Mouse (Mus musculus): ENCODE data around the gene H2-Ob. TPM values are rescaled to one million over a fixed set of nuclear protein-coding genes. Genes with fewer than 3 reads are reported as not detected.

Gene H2-Ob
- polyA plus RNA-seq, 2 experiments = 0.17 to 0.20 TPM

- H3K27ac ChIP-seq = no peak overlapping the region
- DNase-seq (ENCODE audit: low read depth in 3 of 3, low spot score in 3 of 3) (no peak), ATAC-seq (ENCODE audit: insufficient read depth) (no peak)
- no peak overlapping the region for H3K4me3 ChIP-seq (ENCODE audit: insufficient read depth in 1 of 2, low read depth in 2 of 2, low read length in 2 of 2)
- peaks cover 0 to 5% of the 10 kb centered on the region in 2 experiments; a peak in 2 of 4 replicates for H3K4me1 ChIP-seq (replicated peaks; ENCODE audit: control insufficient read depth in 2 of 2, insufficient read depth in 2 of 2, low read length in 1 of 2)
- no peaks in the 10 kb centered on the region for H3K9me3 ChIP-seq (ENCODE audit: control insufficient read depth, low read length)
- no peak for TF ChIP-seq EP300 (IDR thresholded peaks at IDR 0.05; ENCODE audit: low read depth)
- TF ChIP-seq CTCF (IDR thresholded peaks at IDR 0.05; ENCODE audit: low read depth) = no peak
- 26% methylated on average over 23 of the region's 23 CpGs for WGBS (ENCODE audit: insufficient replicate concordance)
- H3K36me3 ChIP-seq (replicated peaks; ENCODE audit: control insufficient read depth, insufficient read depth, low read depth) = no peaks in the 10 kb centered on the region
- no peak overlapping the region for H3K4me2 ChIP-seq (ENCODE audit: low read depth)
- no peaks in the 10 kb centered on the region for H3K27me3 ChIP-seq (ENCODE audit: control insufficient read depth, insufficient read depth, low read length)
- no peak overlapping the region for H3K9ac ChIP-seq (replicated peaks)
These were observed 26.8 kb upstream of the H2-Ob start for GRCm38 (mm10) chr17:34211746-34212365.

- TF ChIP-seq EP300 (IDR thresholded peaks at IDR 0.05; ENCODE audit: low read depth) (no peak), CTCF (IDR thresholded peaks at IDR 0.05; ENCODE audit: low read depth) (no peak)
- no peak for DNase-seq (ENCODE audit: low read depth in 3 of 3, low spot score in 3 of 3)
- Histone ChIP-seq H3K27me3 (ENCODE audit: control insufficient read depth, insufficient read depth, low read length) (no peaks in the 10 kb centered on the region), H3K36me3 (replicated peaks; ENCODE audit: control insufficient read depth, insufficient read depth, low read depth) (no peaks in the 10 kb centered on the region), H3K27ac (no peak overlapping the region), H3K9ac (replicated peaks) (no peak overlapping the region), H3K4me2 (ENCODE audit: low read depth) (no peak overlapping the region), H3K4me1 (replicated peaks; ENCODE audit: control insufficient read depth in 2 of 2, insufficient read depth in 2 of 2, low read length in 1 of 2) (peaks cover 0 to 5% of the 10 kb centered on the region in 2 experiments; a peak in 2 of 4 replicates), H3K9me3 (ENCODE audit: control insufficient read depth, low read length) (no peaks in the 10 kb centered on the region), H3K4me3 (ENCODE audit: insufficient read depth in 1 of 2, low read depth in 2 of 2, low read length in 2 of 2) (no peak overlapping the region)
- 78% methylated on average over 21 of the region's 21 CpGs for WGBS (ENCODE audit: insufficient replicate concordance)
- no peak for ATAC-seq (ENCODE audit: insufficient read depth)
These were observed 24.8 kb upstream of the H2-Ob start for GRCm38 (mm10) chr17:34213936-34214335.

GRCm38 (mm10) chr17:34215176-34215575 lies 23.5 kb upstream of the H2-Ob start:
- Histone ChIP-seq H3K4me1 (replicated peaks; ENCODE audit: control insufficient read depth in 2 of 2, insufficient read depth in 2 of 2, low read length in 1 of 2) (peaks cover 0 to 5% of the 10 kb centered on the region in 2 experiments; a peak in 2 of 4 replicates), H3K36me3 (replicated peaks; ENCODE audit: control insufficient read depth, insufficient read depth, low read depth) (no peaks in the 10 kb centered on the region), H3K27ac (no peak overlapping the region), H3K9me3 (ENCODE audit: control insufficient read depth, low read length) (no peaks in the 10 kb centered on the region), H3K9ac (replicated peaks) (no peak overlapping the region), H3K27me3 (ENCODE audit: control insufficient read depth, insufficient read depth, low read length) (no peaks in the 10 kb centered on the region), H3K4me3 (ENCODE audit: insufficient read depth in 1 of 2, low read depth in 2 of 2, low read length in 2 of 2) (no peak overlapping the region), H3K4me2 (ENCODE audit: low read depth) (no peak overlapping the region)
- 78% methylated on average over 12 of the region's 12 CpGs for WGBS (ENCODE audit: insufficient replicate concordance)
- ATAC-seq (ENCODE audit: insufficient read depth) = no peak
- DNase-seq (ENCODE audit: low read depth in 3 of 3, low spot score in 3 of 3) = no peak
- TF ChIP-seq EP300 (IDR thresholded peaks at IDR 0.05; ENCODE audit: low read depth) = no peak
- TF ChIP-seq CTCF (IDR thresholded peaks at IDR 0.05; ENCODE audit: low read depth) = no peak

- Histone ChIP-seq H3K4me1 (replicated peaks; ENCODE audit: control insufficient read depth in 2 of 2, insufficient read depth in 2 of 2, low read length in 1 of 2) (no peaks in the 10 kb centered on the region), H3K9ac (replicated peaks) (no peak overlapping the region), H3K27me3 (ENCODE audit: control insufficient read depth, insufficient read depth, low read length) (no peaks in the 10 kb centered on the region), H3K36me3 (replicated peaks; ENCODE audit: control insufficient read depth, insufficient read depth, low read depth) (no peaks in the 10 kb centered on the region), H3K9me3 (ENCODE audit: control insufficient read depth, low read length) (no peaks in the 10 kb centered on the region), H3K27ac (no peak overlapping the region), H3K4me2 (ENCODE audit: low read depth) (no peak overlapping the region), H3K4me3 (ENCODE audit: insufficient read depth in 1 of 2, low read depth in 2 of 2, low read length in 2 of 2) (no peak overlapping the region)
- WGBS (ENCODE audit: insufficient replicate concordance) = 66% methylated on average over 8 of the region's 8 CpGs
- DNase-seq (ENCODE audit: low read depth in 3 of 3, low spot score in 3 of 3) (no peak), ATAC-seq (ENCODE audit: insufficient read depth) (no peak)
- TF ChIP-seq CTCF (IDR thresholded peaks at IDR 0.05; ENCODE audit: low read depth) (no peak), EP300 (IDR thresholded peaks at IDR 0.05; ENCODE audit: low read depth) (no peak)
These were observed 21.3 kb upstream of the H2-Ob start for GRCm38 (mm10) chr17:34217216-34217928.

GRCm38 (mm10) chr17:34217986-34218385 lies 20.7 kb upstream of the H2-Ob start:
- H3K4me1 ChIP-seq (replicated peaks; ENCODE audit: control insufficient read depth in 2 of 2, insufficient read depth in 2 of 2, low read length in 1 of 2) = no peaks in the 10 kb centered on the region
- H3K9me3 ChIP-seq (ENCODE audit: control insufficient read depth, low read length) = no peaks in the 10 kb centered on the region
- no peak for DNase-seq (ENCODE audit: low read depth in 3 of 3, low spot score in 3 of 3)
- H3K27me3 ChIP-seq (ENCODE audit: control insufficient read depth, insufficient read depth, low read length) = no peaks in the 10 kb centered on the region
- no peak overlapping the region for H3K9ac ChIP-seq (replicated peaks)
- WGBS (ENCODE audit: insufficient replicate concordance) = 69% methylated on average over 5 of the region's 5 CpGs
- no peak overlapping the region for H3K4me2 ChIP-seq (ENCODE audit: low read depth)
- no peaks in the 10 kb centered on the region for H3K36me3 ChIP-seq (replicated peaks; ENCODE audit: control insufficient read depth, insufficient read depth, low read depth)
- TF ChIP-seq CTCF (IDR thresholded peaks at IDR 0.05; ENCODE audit: low read depth) (no peak), EP300 (IDR thresholded peaks at IDR 0.05; ENCODE audit: low read depth) (no peak)
- H3K27ac ChIP-seq = no peak overlapping the region
- no peak for ATAC-seq (ENCODE audit: insufficient read depth)
- no peak overlapping the region for H3K4me3 ChIP-seq (ENCODE audit: insufficient read depth in 1 of 2, low read depth in 2 of 2, low read length in 2 of 2)

Measured in liver, embryonic 14.5 days (tissue).